Mouse (Mus musculus): ENCODE results near the gene Ndfip2. TPM values are rescaled to one million over a fixed set of nuclear protein-coding genes. Genes with fewer than 3 reads are reported as not detected.

Ndfip2 gene
- polyA plus RNA-seq, 1 experiment from 2014 or later, result 106 TPM

- peak; percentile 63; the same call in 1 of the 2 replicates for ATAC-seq
- H3K36me3 ChIP-seq (ENCODE audit: control insufficient read depth, insufficient read depth, low read length), result peaks cover 8% of the 10 kb centered on the region
Measured at GRCm38 (mm10) chr14:105295820-105296582, 37.6 kb downstream of the Ndfip2 start.

GRCm38 (mm10) chr14:105299744-105300255, 41.4 kb downstream of the Ndfip2 start:
- no peak overlapping the region for H3K4me3 ChIP-seq (ENCODE audit: low read depth, low read length)
- H3K27me3 ChIP-seq (ENCODE audit: control insufficient read depth, insufficient read depth, low read depth, low read length), result no peaks in the 10 kb centered on the region
- no peaks in the 10 kb centered on the region for H3K4me1 ChIP-seq (ENCODE audit: control insufficient read depth, insufficient read depth, low read length)
- H3K36me3 ChIP-seq (ENCODE audit: control insufficient read depth, insufficient read depth, low read length), result peaks cover 2% of the 10 kb centered on the region; the same call in 1 of the 2 replicates
- no peaks in the 10 kb centered on the region for H3K9me3 ChIP-seq (replicated peaks; ENCODE audit: control insufficient read depth, low read length, poor library complexity, severe bottlenecking)
- ATAC-seq, result no peak
- no peak overlapping the region for H3K27ac ChIP-seq (ENCODE audit: low read length)
- no peak overlapping the region for H3K4me2 ChIP-seq (ENCODE audit: low read length)
- no peak overlapping the region for H3K9ac ChIP-seq (ENCODE audit: low read depth, low read length)
- 80% methylated on average over 5 of the region's 5 CpGs for WGBS

More at GRCm38 (mm10) chr14:105295820-105296582, 37.6 kb downstream of the Ndfip2 start:
- H3K27me3 ChIP-seq (ENCODE audit: control insufficient read depth, insufficient read depth, low read depth, low read length), result no peaks in the 10 kb centered on the region
- no peak overlapping the region for H3K9ac ChIP-seq (ENCODE audit: low read depth, low read length)
- H3K4me2 ChIP-seq (ENCODE audit: low read length), result no peak overlapping the region
- H3K27ac ChIP-seq (ENCODE audit: low read length), result no peak overlapping the region
- no peaks in the 10 kb centered on the region for H3K4me1 ChIP-seq (ENCODE audit: control insufficient read depth, insufficient read depth, low read length)
- no peaks in the 10 kb centered on the region for H3K9me3 ChIP-seq (replicated peaks; ENCODE audit: control insufficient read depth, low read length, poor library complexity, severe bottlenecking)
- H3K4me3 ChIP-seq (ENCODE audit: low read depth, low read length), result no peak overlapping the region
- WGBS, result 66% methylated on average over 6 of the region's 6 CpGs

GRCm38 (mm10) chr14:105300551-105300950, 42.2 kb downstream of the Ndfip2 start:
- H3K4me2 ChIP-seq (ENCODE audit: low read length), result no peak overlapping the region
- 59% methylated on average over 10 of the region's 10 CpGs for WGBS
- no peak for ATAC-seq
- no peaks in the 10 kb centered on the region for H3K9me3 ChIP-seq (replicated peaks; ENCODE audit: control insufficient read depth, low read length, poor library complexity, severe bottlenecking)
- no peaks in the 10 kb centered on the region for H3K27me3 ChIP-seq (ENCODE audit: control insufficient read depth, insufficient read depth, low read depth, low read length)
- H3K9ac ChIP-seq (ENCODE audit: low read depth, low read length), result no peak overlapping the region
- no peak overlapping the region for H3K27ac ChIP-seq (ENCODE audit: low read length)
- H3K4me1 ChIP-seq (ENCODE audit: control insufficient read depth, insufficient read depth, low read length), result no peaks in the 10 kb centered on the region
- H3K4me3 ChIP-seq (ENCODE audit: low read depth, low read length), result no peak overlapping the region
- peaks cover 2% of the 10 kb centered on the region; the same call in 1 of the 2 replicates for H3K36me3 ChIP-seq (ENCODE audit: control insufficient read depth, insufficient read depth, low read length)

- Histone ChIP-seq H3K36me3 (ENCODE audit: control insufficient read depth, insufficient read depth, low read length) (no peaks in the 10 kb centered on the region), H3K27me3 (ENCODE audit: control insufficient read depth, insufficient read depth, low read depth, low read length) (no peaks in the 10 kb centered on the region), H3K9me3 (replicated peaks; ENCODE audit: control insufficient read depth, low read length, poor library complexity, severe bottlenecking) (no peaks in the 10 kb centered on the region), H3K9ac (ENCODE audit: low read depth, low read length) (no peak overlapping the region), H3K4me3 (ENCODE audit: low read depth, low read length) (no peak overlapping the region), H3K4me1 (ENCODE audit: control insufficient read depth, insufficient read depth, low read length) (no peaks in the 10 kb centered on the region), H3K27ac (ENCODE audit: low read length) (no peak overlapping the region), H3K4me2 (ENCODE audit: low read length) (no peak overlapping the region)
- no peak for ATAC-seq
- WGBS, result 64% methylated on average over 4 of the region's 4 CpGs
Measured at GRCm38 (mm10) chr14:105302708-105303107, 44.3 kb downstream of the Ndfip2 start.

GRCm38 (mm10) chr14:105307716-105308115, 49.3 kb downstream of the Ndfip2 start:
- H3K4me1 ChIP-seq (ENCODE audit: control insufficient read depth, insufficient read depth, low read length), result no peaks in the 10 kb centered on the region
- peak; percentile 64; the same call in 1 of the 2 replicates for ATAC-seq
- no peaks in the 10 kb centered on the region for H3K27me3 ChIP-seq (ENCODE audit: control insufficient read depth, insufficient read depth, low read depth, low read length)
- no peak overlapping the region for H3K27ac ChIP-seq (ENCODE audit: low read length)
- H3K4me3 ChIP-seq (ENCODE audit: low read depth, low read length), result no peak overlapping the region
- no peak overlapping the region for H3K4me2 ChIP-seq (ENCODE audit: low read length)
- no peaks in the 10 kb centered on the region for H3K9me3 ChIP-seq (replicated peaks; ENCODE audit: control insufficient read depth, low read length, poor library complexity, severe bottlenecking)
- H3K9ac ChIP-seq (ENCODE audit: low read depth, low read length), result no peak overlapping the region
- no peaks in the 10 kb centered on the region; the same call in 1 of the 2 replicates for H3K36me3 ChIP-seq (ENCODE audit: control insufficient read depth, insufficient read depth, low read length)
- WGBS, result 70% methylated on average over 4 of the region's 4 CpGs

- H3K27ac ChIP-seq (ENCODE audit: low read length), result no peak overlapping the region
- H3K4me3 ChIP-seq (ENCODE audit: low read depth, low read length), result no peak overlapping the region
- no peak overlapping the region for H3K9ac ChIP-seq (ENCODE audit: low read depth, low read length)
- H3K27me3 ChIP-seq (ENCODE audit: control insufficient read depth, insufficient read depth, low read depth, low read length), result no peaks in the 10 kb centered on the region
- 86% methylated on average over 4 of the region's 4 CpGs for WGBS
- peaks cover 3% of the 10 kb centered on the region; the same call in 1 of the 2 replicates for H3K4me1 ChIP-seq (ENCODE audit: control insufficient read depth, insufficient read depth, low read length)
- ATAC-seq, result no peak
- no peaks in the 10 kb centered on the region for H3K9me3 ChIP-seq (replicated peaks; ENCODE audit: control insufficient read depth, low read length, poor library complexity, severe bottlenecking)
- no peaks in the 10 kb centered on the region; the same call in 1 of the 2 replicates for H3K36me3 ChIP-seq (ENCODE audit: control insufficient read depth, insufficient read depth, low read length)
- no peak overlapping the region for H3K4me2 ChIP-seq (ENCODE audit: low read length)
Measured at GRCm38 (mm10) chr14:105312366-105312765, 54.0 kb downstream of the Ndfip2 start.

GRCm38 (mm10) chr14:105312944-105313343, 54.6 kb downstream of the Ndfip2 start:
- Histone ChIP-seq H3K9me3 (replicated peaks; ENCODE audit: control insufficient read depth, low read length, poor library complexity, severe bottlenecking) (no peaks in the 10 kb centered on the region), H3K4me1 (ENCODE audit: control insufficient read depth, insufficient read depth, low read length) (peaks cover 3% of the 10 kb centered on the region; the same call in 1 of the 2 replicates), H3K27me3 (ENCODE audit: control insufficient read depth, insufficient read depth, low read depth, low read length) (no peaks in the 10 kb centered on the region), H3K9ac (ENCODE audit: low read depth, low read length) (no peak overlapping the region), H3K36me3 (ENCODE audit: control insufficient read depth, insufficient read depth, low read length) (no peaks in the 10 kb centered on the region; the same call in 1 of the 2 replicates), H3K27ac (ENCODE audit: low read length) (no peak overlapping the region), H3K4me3 (ENCODE audit: low read depth, low read length) (no peak overlapping the region), H3K4me2 (ENCODE audit: low read length) (no peak overlapping the region)
- 90% methylated on average over 2 of the region's 2 CpGs for WGBS
- ATAC-seq, result 0 out of 2 replicates have a peak, but pooled peaks have one; percentile 64

- Histone ChIP-seq H3K9me3 (replicated peaks; ENCODE audit: control insufficient read depth, low read length, poor library complexity, severe bottlenecking) (no peaks in the 10 kb centered on the region), H3K4me2 (ENCODE audit: low read length) (no peak overlapping the region), H3K36me3 (ENCODE audit: control insufficient read depth, insufficient read depth, low read length) (no peaks in the 10 kb centered on the region; the same call in 1 of the 2 replicates), H3K27me3 (ENCODE audit: control insufficient read depth, insufficient read depth, low read depth, low read length) (no peaks in the 10 kb centered on the region), H3K27ac (ENCODE audit: low read length) (no peak overlapping the region), H3K4me3 (ENCODE audit: low read depth, low read length) (no peak overlapping the region), H3K4me1 (ENCODE audit: control insufficient read depth, insufficient read depth, low read length) (peaks cover 3% of the 10 kb centered on the region; the same call in 1 of the 2 replicates), H3K9ac (ENCODE audit: low read depth, low read length) (no peak overlapping the region)
- ATAC-seq, result peak; percentile 77
- WGBS, result 42% methylated on average over 5 of the region's 5 CpGs
Measured at GRCm38 (mm10) chr14:105313877-105314276, 55.5 kb downstream of the Ndfip2 start.

- Histone ChIP-seq H3K9me3 (replicated peaks; ENCODE audit: control insufficient read depth, low read length, poor library complexity, severe bottlenecking) (no peaks in the 10 kb centered on the region), H3K9ac (ENCODE audit: low read depth, low read length) (no peak overlapping the region), H3K4me3 (ENCODE audit: low read depth, low read length) (no peak overlapping the region), H3K27ac (ENCODE audit: low read length) (no peak overlapping the region), H3K36me3 (ENCODE audit: control insufficient read depth, insufficient read depth, low read length) (no peaks in the 10 kb centered on the region), H3K4me2 (ENCODE audit: low read length) (no peak overlapping the region), H3K27me3 (ENCODE audit: control insufficient read depth, insufficient read depth, low read depth, low read length) (no peaks in the 10 kb centered on the region), H3K4me1 (ENCODE audit: control insufficient read depth, insufficient read depth, low read length) (no peaks in the 10 kb centered on the region)
- WGBS, result 84% methylated on average over 3 of the region's 3 CpGs
- no peak for ATAC-seq
Measured at GRCm38 (mm10) chr14:105321712-105322111, 63.3 kb downstream of the Ndfip2 start.

Data from midbrain, embryonic 16.5 days (tissue).